Mouse (Mus musculus) ovary, postnatal 36 days (tissue): ENCODE data around the gene Slc19a2.
"Not testable (repeated sequence)": the region's sequence is repeated elsewhere in the genome, so short reads cannot be mapped to it uniquely, and the experiment has no call there.

Experiments
- DNase-seq: peaks from one replicate; pipeline ENCODE4 v3.0.0; 2022; ENCODE audit warnings: low spot score, mixed read lengths

The Slc19a2 gene

GRCm38 (mm10) chr1:164248465-164249331 is at the start of gene Slc19a2:
TSS of gene Slc19a2 (plus strand) at chr1:164249046.
- peak; percentile 98 for DNase-seq

- DNase-seq, result peak; percentile 52
Observed at GRCm38 (mm10) chr1:164199551-164199950, 49.3 kb upstream of the Slc19a2 start.

- no peak for DNase-seq
Observed at GRCm38 (mm10) chr1:164208437-164208836, 40.4 kb upstream of the Slc19a2 start.

GRCm38 (mm10) chr1:164210899-164211298 is 37.9 kb upstream of the Slc19a2 start:
- DNase-seq, result no peak

- DNase-seq, result no peak
Observed at GRCm38 (mm10) chr1:164212686-164213085, 36.2 kb upstream of the Slc19a2 start.

- DNase-seq, result no peak
Observed at GRCm38 (mm10) chr1:164214190-164214589, 34.7 kb upstream of the Slc19a2 start.

GRCm38 (mm10) chr1:164215097-164215496 is 33.7 kb upstream of the Slc19a2 start:
- no peak for DNase-seq

GRCm38 (mm10) chr1:164215540-164215939 is 33.3 kb upstream of the Slc19a2 start:
- no peak for DNase-seq

GRCm38 (mm10) chr1:164217791-164218685 is 30.8 kb upstream of the Slc19a2 start:
- DNase-seq, result no peak

GRCm38 (mm10) chr1:164220261-164220660 is 28.6 kb upstream of the Slc19a2 start:
- DNase-seq, result no peak

- no peak for DNase-seq
Observed at GRCm38 (mm10) chr1:164223089-164223488, 25.8 kb upstream of the Slc19a2 start.

- DNase-seq, result not testable (repeated sequence)
Observed at GRCm38 (mm10) chr1:164231937-164232570, 16.8 kb upstream of the Slc19a2 start.

- no peak for DNase-seq
Observed at GRCm38 (mm10) chr1:164233447-164233846, 15.4 kb upstream of the Slc19a2 start.

GRCm38 (mm10) chr1:164235078-164235477 is 13.8 kb upstream of the Slc19a2 start:
- DNase-seq, result no peak

- no peak for DNase-seq
Observed at GRCm38 (mm10) chr1:164236078-164236477, 12.8 kb upstream of the Slc19a2 start.

GRCm38 (mm10) chr1:164241494-164241893 is 7.4 kb upstream of the Slc19a2 start:
- DNase-seq, result no peak

GRCm38 (mm10) chr1:164242809-164243208 is 6.0 kb upstream of the Slc19a2 start:
- DNase-seq, result no peak

- DNase-seq, result no peak
Observed at GRCm38 (mm10) chr1:164247442-164247841, 1.4 kb upstream of the Slc19a2 start.

GRCm38 (mm10) chr1:164247971-164248370 is 875 bp upstream of the Slc19a2 start:
- DNase-seq, result peak; percentile 15

- DNase-seq, result no peak
Observed at GRCm38 (mm10) chr1:164249332-164249711, 476 bp downstream of the Slc19a2 start.

- no peak for DNase-seq
Observed at GRCm38 (mm10) chr1:164250391-164251150, 1.7 kb downstream of the Slc19a2 start.

- DNase-seq, result no peak
Observed at GRCm38 (mm10) chr1:164251438-164251837, 2.6 kb downstream of the Slc19a2 start.
